Mouse (Mus musculus) lung, adult 2 months (tissue): Measurements from ENCODE around the gene Plcl2.

Experiments used
- CTCF ChIP-seq: fragments of 200-500 bp; IDR thresholded peaks from 2 replicates; pipeline ENCODE4 v1.5.1; 2011; ENCODE audit warnings: mild to moderate bottlenecking, low read length, control low read depth; ENCODE audit not compliant: insufficient read depth
- POLR2A ChIP-seq: fragments of 200-500 bp; IDR thresholded peaks from 2 replicates; pipeline ENCODE4 v1.6.1; 2011; ENCODE audit warnings: low read depth, mild to moderate bottlenecking, control low read depth, low read length, borderline replicate concordance; ENCODE audit errors: extremely low read depth

GRCm38 (mm10) chr17:50565376-50566123 is 56.3 kb downstream of the Plcl2 start:
- no peak for TF ChIP-seq POLR2A
- TF ChIP-seq CTCF = no peak
